Mouse (Mus musculus) retina, postnatal 7 days (tissue): ENCODE measurements around the gene Gm9833.
"Not testable (repeated sequence)": the region's sequence is repeated elsewhere in the genome, so short reads cannot be mapped to it uniquely, and the experiment has no call there.

ENCODE experiments used
- DNase-seq: peaks from one replicate; pipeline ENCODE4 v3.0.0-alpha.2; 2012; ENCODE audit warnings: low read depth, low spot score

Gm9833 gene

GRCm38 (mm10) chr3:10087994-10088393 is at the start of gene Gm9833:
Gm9833 (plus strand) TSS chr3:10088110.
- DNase-seq: not testable (repeated sequence)

- no peak for DNase-seq
Observed at GRCm38 (mm10) chr3:10070070-10070469, 17.8 kb upstream of the Gm9833 start.

GRCm38 (mm10) chr3:10075826-10076225 is 12.1 kb upstream of the Gm9833 start:
- DNase-seq: no peak

- no peak for DNase-seq
Observed at GRCm38 (mm10) chr3:10077096-10077841, 10.6 kb upstream of the Gm9833 start.

- no peak for DNase-seq
Observed at GRCm38 (mm10) chr3:10078113-10078512, 9.8 kb upstream of the Gm9833 start.

- DNase-seq: no peak
Observed at GRCm38 (mm10) chr3:10081336-10081735, 6.6 kb upstream of the Gm9833 start.

GRCm38 (mm10) chr3:10081911-10082541 is 5.9 kb upstream of the Gm9833 start:
- no peak for DNase-seq

- no peak for DNase-seq
Observed at GRCm38 (mm10) chr3:10082545-10083062, 5.3 kb upstream of the Gm9833 start.

- DNase-seq: no peak
Observed at GRCm38 (mm10) chr3:10084102-10084501, 3.8 kb upstream of the Gm9833 start.

GRCm38 (mm10) chr3:10085396-10086119 is 2.4 kb upstream of the Gm9833 start:
- no peak for DNase-seq

- no peak for DNase-seq
Observed at GRCm38 (mm10) chr3:10087511-10087910, 399 bp upstream of the Gm9833 start.

GRCm38 (mm10) chr3:10091616-10092140 is 3.8 kb downstream of the Gm9833 start:
- DNase-seq: no peak

- DNase-seq: no peak
Observed at GRCm38 (mm10) chr3:10092499-10092898, 4.6 kb downstream of the Gm9833 start.

GRCm38 (mm10) chr3:10092914-10093313 is 5.0 kb downstream of the Gm9833 start:
- DNase-seq: no peak

- DNase-seq: no peak
Observed at GRCm38 (mm10) chr3:10095076-10095622, 7.2 kb downstream of the Gm9833 start.

- no peak for DNase-seq
Observed at GRCm38 (mm10) chr3:10099756-10100155, 11.8 kb downstream of the Gm9833 start.

GRCm38 (mm10) chr3:10111570-10111969 is 23.7 kb downstream of the Gm9833 start:
- no peak for DNase-seq

- DNase-seq: no peak
Observed at GRCm38 (mm10) chr3:10112196-10112595, 24.3 kb downstream of the Gm9833 start.

- DNase-seq: no peak
Observed at GRCm38 (mm10) chr3:10112660-10113059, 24.8 kb downstream of the Gm9833 start.

- no peak for DNase-seq
Observed at GRCm38 (mm10) chr3:10116531-10116930, 28.6 kb downstream of the Gm9833 start.

- no peak for DNase-seq
Observed at GRCm38 (mm10) chr3:10121232-10121631, 33.3 kb downstream of the Gm9833 start.
